Mouse (Mus musculus): ENCODE data around the gene Glg1.

The Glg1 gene

DNA sequence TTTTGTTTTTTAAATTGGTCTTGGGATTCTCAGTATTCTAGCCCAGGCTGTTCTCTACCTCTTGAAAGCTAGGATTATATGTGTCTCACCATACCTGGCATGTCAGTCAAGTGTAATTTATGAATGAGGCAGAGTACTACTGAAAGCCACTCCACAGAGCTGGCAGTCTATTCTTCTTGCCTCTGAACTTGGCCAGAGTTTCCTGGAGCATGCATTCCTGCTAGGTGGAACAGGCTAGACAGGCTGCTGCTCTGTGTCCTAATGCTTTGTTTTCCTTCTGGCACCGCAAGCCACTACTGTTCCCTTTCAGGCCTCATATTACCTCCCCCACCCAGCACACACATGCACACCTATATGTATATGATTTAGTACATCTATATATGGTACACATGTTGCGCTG, 128.3 kb downstream of the Glg1 start:
- DNase-seq: no peak

DNA sequence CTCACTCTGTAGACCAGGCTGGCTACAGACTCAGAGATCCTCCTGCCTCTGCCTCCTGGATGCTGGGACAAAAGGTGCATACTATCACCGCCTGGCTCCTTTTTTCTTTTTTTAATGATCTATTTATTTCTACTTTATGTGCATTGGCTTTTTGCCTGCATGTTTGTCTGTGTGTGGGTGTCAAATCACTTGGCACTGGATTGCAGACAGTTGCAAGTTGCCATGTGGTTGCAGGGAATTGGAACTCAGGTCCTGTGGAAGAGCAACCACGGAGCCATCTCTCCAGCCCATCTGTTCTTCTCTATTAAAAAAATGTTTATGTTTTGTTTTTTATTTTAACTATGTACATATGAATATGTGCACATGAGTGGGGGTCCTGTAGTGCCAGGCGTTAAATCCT, 139.5 kb downstream of the Glg1 start:
- DNase-seq: no peak

DNA sequence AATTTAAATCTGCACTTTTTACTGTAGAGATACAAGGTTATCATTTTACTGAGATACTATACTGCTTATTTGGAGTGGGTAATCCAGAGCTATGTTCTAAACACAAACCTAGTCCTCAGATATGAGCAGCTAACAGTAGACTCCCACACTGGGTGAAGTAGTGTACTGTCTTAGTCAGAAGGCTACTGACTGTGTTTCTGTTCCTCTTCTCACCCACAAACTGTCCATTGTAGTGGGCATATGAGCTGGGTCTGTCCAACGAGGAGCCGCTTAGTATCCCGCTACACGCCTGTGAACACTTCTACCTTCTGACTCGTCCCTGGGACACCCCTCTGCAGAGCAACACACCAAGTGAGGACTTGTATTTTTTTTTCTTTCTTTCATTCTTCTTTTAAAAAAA, 144.1 kb downstream of the Glg1 start:
- DNase-seq: no peak
